Mouse (Mus musculus): Measurements from ENCODE around the gene Ccdc78. TPM values are rescaled to one million over a fixed set of nuclear protein-coding genes. Genes with fewer than 3 reads are reported as not detected.
A peak's percentile ranks its signal among the peaks of the same experiment; 100 is the strongest.

The Ccdc78 gene
- total and polyA plus RNA-seq, 2 experiments: 0.06 TPM; not detected in 1

GRCm38 (mm10) chr17:25833291-25833663 is 46.9 kb downstream of the Ccdc78 start, which contains the start of gene Stub1:
Stub1 (minus strand) TSS chr17:25833404.
- no peak for TF ChIP-seq POLR2A (IDR thresholded peaks at IDR 0.05; ENCODE audit: extremely low read depth, insufficient read depth, low read length)
- H3K27ac ChIP-seq (replicated peaks; ENCODE audit: insufficient read depth, low read depth, low read length): peak within 1 kb of the TSS; percentile 97
- no peaks in the 10 kb centered on the region for H3K27me3 ChIP-seq (ENCODE audit: control insufficient read depth, insufficient read depth, low read length)
- peaks cover 56% of the 10 kb centered on the region for H3K4me1 ChIP-seq (ENCODE audit: control insufficient read depth, insufficient read depth, low read length)
- peak; percentile 94 for DNase-seq (ENCODE audit: extremely low read depth, low read depth, low spot score)
- peaks cover 26% of the 10 kb centered on the region for H3K79me2 ChIP-seq (ENCODE audit: control insufficient read depth, insufficient read depth, low read length)
- H3K36me3 ChIP-seq (ENCODE audit: control insufficient read depth, insufficient read depth, low read length): 0 out of 2 replicates have a peak, but pooled peaks cover 4% of the 10 kb centered on the region
- under 1% methylated on average over 24 of the region's 24 CpGs for WGBS
- peak within 1 kb of the TSS; percentile 94 for H3K9ac ChIP-seq (ENCODE audit: low read depth, low read length)
- H3K4me3 ChIP-seq (ENCODE audit: insufficient read depth, low read depth, low read length): peak within 1 kb of the TSS; percentile 80

GRCm38 (mm10) chr17:25833961-25834594 is 47.7 kb downstream of the Ccdc78 start:
- H3K27me3 ChIP-seq (ENCODE audit: control insufficient read depth, insufficient read depth, low read length): no peaks in the 10 kb centered on the region
- H3K36me3 ChIP-seq (ENCODE audit: control insufficient read depth, insufficient read depth, low read length): 0 out of 2 replicates have a peak, but pooled peaks cover 4% of the 10 kb centered on the region
- 5% methylated on average over 6 of the region's 6 CpGs for WGBS
- H3K9ac ChIP-seq (ENCODE audit: low read depth, low read length): peak overlapping the region; percentile 65
- TF ChIP-seq CTCF (IDR thresholded peaks at IDR 0.05; ENCODE audit: low read depth, low read length) (no peak), POLR2A (IDR thresholded peaks at IDR 0.05; ENCODE audit: extremely low read depth, insufficient read depth, low read length) (no peak)
- H3K79me2 ChIP-seq (ENCODE audit: control insufficient read depth, insufficient read depth, low read length): peaks cover 26% of the 10 kb centered on the region
- peak; percentile 98 for DNase-seq (ENCODE audit: extremely low read depth, low read depth, low spot score)
- peaks cover 62% of the 10 kb centered on the region for H3K4me1 ChIP-seq (ENCODE audit: control insufficient read depth, insufficient read depth, low read length)
- peak overlapping the region; percentile 97 for H3K27ac ChIP-seq (replicated peaks; ENCODE audit: insufficient read depth, low read depth, low read length)
- peak overlapping the region; percentile 75 for H3K4me3 ChIP-seq (ENCODE audit: insufficient read depth, low read depth, low read length)

GRCm38 (mm10) chr17:25834595-25835222 is 48.3 kb downstream of the Ccdc78 start:
- Histone ChIP-seq H3K9ac (ENCODE audit: low read depth, low read length) (peak overlapping the region; percentile 64), H3K79me2 (ENCODE audit: control insufficient read depth, insufficient read depth, low read length) (peaks cover 26% of the 10 kb centered on the region), H3K27me3 (ENCODE audit: control insufficient read depth, insufficient read depth, low read length) (no peaks in the 10 kb centered on the region), H3K36me3 (ENCODE audit: control insufficient read depth, insufficient read depth, low read length) (0 out of 2 replicates have a peak, but pooled peaks cover 4% of the 10 kb centered on the region), H3K27ac (replicated peaks; ENCODE audit: insufficient read depth, low read depth, low read length) (peak overlapping the region; percentile 97), H3K4me3 (ENCODE audit: insufficient read depth, low read depth, low read length) (peak overlapping the region; percentile 75), H3K4me1 (ENCODE audit: control insufficient read depth, insufficient read depth, low read length) (peaks cover 62% of the 10 kb centered on the region)
- WGBS: 52% methylated on average over 12 of the region's 12 CpGs
- no peak for DNase-seq (ENCODE audit: extremely low read depth, low read depth, low spot score)
- TF ChIP-seq CTCF (IDR thresholded peaks at IDR 0.05; ENCODE audit: low read depth, low read length): no peak

- Histone ChIP-seq H3K27ac (replicated peaks; ENCODE audit: insufficient read depth, low read depth, low read length) (no peak overlapping the region), H3K79me2 (ENCODE audit: control insufficient read depth, insufficient read depth, low read length) (peaks cover 26% of the 10 kb centered on the region), H3K27me3 (ENCODE audit: control insufficient read depth, insufficient read depth, low read length) (no peaks in the 10 kb centered on the region), H3K36me3 (ENCODE audit: control insufficient read depth, insufficient read depth, low read length) (0 out of 2 replicates have a peak, but pooled peaks cover 2% of the 10 kb centered on the region), H3K9ac (ENCODE audit: low read depth, low read length) (peak overlapping the region; percentile 64; the same call in 1 of the 2 replicates), H3K4me1 (ENCODE audit: control insufficient read depth, insufficient read depth, low read length) (peaks cover 65% of the 10 kb centered on the region), H3K4me3 (ENCODE audit: insufficient read depth, low read depth, low read length) (peak overlapping the region; percentile 5; the same call in 1 of the 2 replicates)
- no peak for DNase-seq (ENCODE audit: extremely low read depth, low read depth, low spot score)
- TF ChIP-seq POLR2A (IDR thresholded peaks at IDR 0.05; ENCODE audit: extremely low read depth, insufficient read depth, low read length) (0 out of 2 replicates have a peak, but pooled peaks have one; percentile 12), CTCF (IDR thresholded peaks at IDR 0.05; ENCODE audit: low read depth, low read length) (no peak)
- 78% methylated on average over 7 of the region's 7 CpGs for WGBS
These were observed 48.9 kb downstream of the Ccdc78 start for GRCm38 (mm10) chr17:25835301-25835700.

- Histone ChIP-seq H3K9ac (ENCODE audit: low read depth, low read length) (peak overlapping the region; percentile 61), H3K4me1 (ENCODE audit: control insufficient read depth, insufficient read depth, low read length) (peaks cover 61% of the 10 kb centered on the region), H3K36me3 (ENCODE audit: control insufficient read depth, insufficient read depth, low read length) (no peaks in the 10 kb centered on the region), H3K4me3 (ENCODE audit: insufficient read depth, low read depth, low read length) (peak overlapping the region; percentile 7; the same call in 1 of the 2 replicates), H3K27ac (replicated peaks; ENCODE audit: insufficient read depth, low read depth, low read length) (peak overlapping the region; percentile 33), H3K79me2 (ENCODE audit: control insufficient read depth, insufficient read depth, low read length) (peaks cover 22% of the 10 kb centered on the region), H3K27me3 (ENCODE audit: control insufficient read depth, insufficient read depth, low read length) (no peaks in the 10 kb centered on the region)
- WGBS: 78% methylated on average over 16 of the region's 16 CpGs
- TF ChIP-seq CTCF (IDR thresholded peaks at IDR 0.05; ENCODE audit: low read depth, low read length): no peak
- TF ChIP-seq POLR2A (IDR thresholded peaks at IDR 0.05; ENCODE audit: extremely low read depth, insufficient read depth, low read length): no peak
- DNase-seq (ENCODE audit: extremely low read depth, low read depth, low spot score): no peak
These were observed 49.4 kb downstream of the Ccdc78 start for GRCm38 (mm10) chr17:25835816-25836215.

Data from liver, adult 2 months (tissue).